Mouse (Mus musculus) ES-E14 (cell line): ENCODE results near the gene Invs. TPM values are rescaled to one million over a fixed set of nuclear protein-coding genes. Genes with fewer than 3 reads are reported as not detected.

Source experiments
- DNase-seq: peaks from one replicate; pipeline ENCODE4 v3.0.0-alpha.2; 2013; ENCODE audit warnings: low read depth, low spot score
- H3K27ac ChIP-seq: 2 replicates; pipeline ENCODE4 v1.5.1; 2012; ENCODE audit warnings: low read depth, mild to moderate bottlenecking, low read length, moderate library complexity, mixed read lengths; ENCODE audit not compliant: poor library complexity, insufficient read depth, severe bottlenecking
- H3K36me3 ChIP-seq: 2 replicates; pipeline ENCODE4 v1.6.1; 2012; ENCODE audit warnings: mild to moderate bottlenecking, low read length, moderate library complexity, mixed read lengths; ENCODE audit not compliant: control insufficient read depth, poor library complexity, insufficient read depth, severe bottlenecking
- H3K4me1 ChIP-seq, 2 experiments: fragments of 150-350 bp in 1 of 2; sonication (generic) in 1 of 2; 2 replicates each; pipeline ENCODE4 v1.6.1; 2012; ENCODE audit warnings: low read length in 2 of 2, mild to moderate bottlenecking in 1 of 2, mixed read lengths in 1 of 2; ENCODE audit not compliant: control insufficient read depth in 2 of 2, insufficient read depth in 2 of 2, poor library complexity in 1 of 2
- H3K4me3 ChIP-seq, 2 experiments: fragments of 150-350 bp in 1 of 2; sonication (generic) in 1 of 2; 2 replicates each; pipeline ENCODE4 v1.5.1; 2012; ENCODE audit warnings: low read length in 2 of 2, low read depth in 1 of 2, mild to moderate bottlenecking in 1 of 2, mixed read lengths in 1 of 2; ENCODE audit not compliant: insufficient read depth in 1 of 2, poor library complexity in 1 of 2, severe bottlenecking in 1 of 2
- H3K9ac ChIP-seq: 2 replicates; pipeline ENCODE4 v1.6.1; 2012; ENCODE audit warnings: low read depth, mild to moderate bottlenecking, low read length, mixed read lengths; ENCODE audit not compliant: poor library complexity, insufficient read depth, severe bottlenecking
- H3K9me3 ChIP-seq: fragments of 150-350 bp; sonication (generic); 2 replicates; pipeline ENCODE4 v1.6.1; 2012; ENCODE audit warnings: low read depth, mild to moderate bottlenecking, low read length; ENCODE audit not compliant: control insufficient read depth, insufficient read depth
- CHD2 ChIP-seq: IDR thresholded peaks from 2 replicates; pipeline ENCODE4 v1.6.1; 2014; ENCODE audit warnings: mild to moderate bottlenecking, low read depth, low read length, inconsistent platforms
- HCFC1 ChIP-seq: IDR thresholded peaks from 2 replicates; pipeline ENCODE4 v1.6.1; 2012; ENCODE audit warnings: low read length, inconsistent platforms, borderline replicate concordance; ENCODE audit not compliant: insufficient read depth
- MAFK ChIP-seq: IDR thresholded peaks from 2 replicates; pipeline ENCODE4 v1.6.1; 2014; ENCODE audit warnings: mild to moderate bottlenecking, low read depth, low read length, inconsistent platforms; ENCODE audit not compliant: insufficient read depth
- ZC3H11A ChIP-seq: IDR thresholded peaks from 2 replicates; pipeline ENCODE4 v1.6.1; 2012; ENCODE audit warnings: low read depth, mild to moderate bottlenecking, inconsistent platforms, low read length, borderline replicate concordance
- ZNF384 ChIP-seq: IDR thresholded peaks from 2 replicates; pipeline ENCODE4 v1.6.1; 2012; ENCODE audit warnings: low read depth, low read length, inconsistent platforms
- in situ Hi-C, 2 experiments: fragments of 600-800 bp; cut with MboI; formaldehyde crosslinking; loops; one replicate each; pipeline ENCODE4 v1.15.1; 2025; ENCODE audit warnings: low sequenced_read_pairs in 2 of 2, inconsistent platforms in 1 of 2; ENCODE audit not compliant: unreplicated experiment in 2 of 2
- total RNA-seq: library from RNA; depleted of rRNA; stranded (reverse); fragments of 300-350 nt; gene quantifications from 2 replicates; pipeline ENCODE4 v1.2.3, GENCODE M21; 2012

The Invs gene
- total RNA-seq, 1 experiment = 3.6 TPM

- H3K9ac ChIP-seq = no peak overlapping the region
- no peak overlapping the region for H3K27ac ChIP-seq
- H3K36me3 ChIP-seq = peaks cover 13% of the 10 kb centered on the region
- in situ Hi-C loops = no loop called here
- H3K4me1 ChIP-seq = peaks cover 0 to 13% of the 10 kb centered on the region in 2 experiments; a peak in 2 of 4 replicates
- no peak for TF ChIP-seq CHD2
- TF ChIP-seq ZC3H11A = no peak
- no peak for TF ChIP-seq MAFK
- no peak for TF ChIP-seq HCFC1
- TF ChIP-seq ZNF384 = no peak
- no peaks in the 10 kb centered on the region for H3K9me3 ChIP-seq
- no peak overlapping the region for H3K4me3 ChIP-seq
- no peak for DNase-seq
Observed at GRCm38 (mm10) chr4:48422633-48423032, 143.1 kb downstream of the Invs start.

DNA sequence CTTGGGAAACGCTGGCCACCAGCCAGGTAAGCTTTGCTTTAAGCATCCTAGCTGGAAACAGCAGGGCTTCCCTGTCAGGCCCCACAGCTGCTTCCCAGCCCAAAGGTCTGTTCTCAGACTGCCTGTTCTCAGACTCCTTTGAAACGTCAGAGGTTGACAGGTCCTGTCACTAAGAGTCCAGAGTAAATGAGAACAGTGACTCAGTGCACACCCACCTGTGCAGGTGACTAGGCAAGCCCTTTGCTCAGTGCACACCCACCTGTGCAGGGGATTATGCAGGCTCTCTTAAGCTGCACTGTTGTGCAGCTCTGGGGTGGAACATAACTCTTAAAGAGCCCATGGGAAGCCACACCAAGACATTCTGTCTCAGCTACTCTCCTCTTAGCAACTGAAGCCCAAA, 144.2 kb downstream of the Invs start:
- Histone ChIP-seq H3K4me3 (no peak overlapping the region), H3K4me1 (peaks cover 0 to 13% of the 10 kb centered on the region in 2 experiments; a peak in 2 of 4 replicates), H3K9me3 (no peaks in the 10 kb centered on the region), H3K27ac (no peak overlapping the region), H3K36me3 (peaks cover 13% of the 10 kb centered on the region), H3K9ac (no peak overlapping the region)
- DNase-seq = no peak
- in situ Hi-C loops = no loop called here
- TF ChIP-seq MAFK (no peak), HCFC1 (no peak), ZNF384 (no peak), ZC3H11A (no peak), CHD2 (no peak)

GRCm38 (mm10) chr4:48427413-48427812, 147.9 kb downstream of the Invs start:
- H3K4me3 ChIP-seq = no peak overlapping the region
- no peak overlapping the region for H3K9ac ChIP-seq
- H3K9me3 ChIP-seq = no peaks in the 10 kb centered on the region
- H3K4me1 ChIP-seq = peaks cover 0 to 11% of the 10 kb centered on the region in 2 experiments; a peak in 2 of 4 replicates
- H3K27ac ChIP-seq = no peak overlapping the region
- peaks cover 27% of the 10 kb centered on the region for H3K36me3 ChIP-seq
- in situ Hi-C loops = no loop called here
- TF ChIP-seq MAFK = no peak
- no peak for TF ChIP-seq CHD2
- no peak for TF ChIP-seq ZC3H11A
- TF ChIP-seq ZNF384 = no peak
- no peak for TF ChIP-seq HCFC1
- no peak for DNase-seq

DNA sequence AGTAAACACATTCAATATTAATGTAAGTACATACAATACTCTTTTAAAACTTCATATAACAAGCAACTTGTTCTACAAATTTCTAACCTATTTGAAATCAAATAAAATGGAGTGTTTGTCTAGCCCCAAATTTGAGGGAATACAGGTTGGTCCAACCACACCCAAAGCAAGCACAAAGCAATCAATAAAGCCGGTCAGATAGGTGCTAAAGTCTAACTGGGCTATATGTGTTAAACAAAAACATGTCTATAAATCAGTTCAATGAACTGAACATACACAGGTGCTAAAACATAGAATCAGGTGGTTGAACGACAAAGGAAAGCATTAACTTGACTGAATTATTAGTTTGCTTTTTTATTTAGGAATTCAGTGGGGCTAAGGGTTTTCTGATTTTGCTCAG, 148.5 kb downstream of the Invs start:
- no peak for TF ChIP-seq HCFC1
- TF ChIP-seq CHD2 = no peak
- no peak for TF ChIP-seq ZNF384
- TF ChIP-seq ZC3H11A = no peak
- no peak for TF ChIP-seq MAFK

DNA sequence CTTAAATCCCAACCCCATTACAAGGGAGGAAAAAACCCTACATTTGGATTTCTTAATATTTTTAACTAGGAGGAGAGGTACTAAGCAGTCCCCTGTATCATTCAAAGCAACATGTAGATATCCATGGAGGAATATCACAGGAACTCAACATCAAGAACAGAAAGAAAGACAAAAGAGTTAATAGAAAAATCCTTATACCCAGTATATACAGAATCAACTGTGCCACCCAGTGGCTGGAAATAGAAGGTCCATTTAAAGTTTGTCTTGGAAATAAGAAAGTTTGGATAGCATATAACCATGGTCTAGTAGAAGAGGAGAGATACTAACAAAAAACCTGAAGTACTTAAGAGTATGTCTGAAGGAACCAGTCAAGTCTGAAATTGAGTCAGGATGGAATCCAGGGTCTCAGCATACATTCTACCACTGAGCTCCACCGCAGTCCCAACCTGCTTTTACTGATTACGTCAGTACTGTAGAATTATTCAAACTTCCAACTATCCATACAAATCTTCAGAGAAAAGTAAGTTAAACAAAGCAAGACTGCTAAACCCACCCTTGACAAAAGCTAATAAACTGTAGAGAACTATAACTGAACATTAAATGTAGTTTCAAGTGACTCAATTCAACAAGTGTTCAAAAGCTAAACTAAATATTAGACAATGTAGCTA, 174.7 kb downstream of the Invs start:
- no peaks in the 10 kb centered on the region for H3K4me1 ChIP-seq
- no peak overlapping the region for H3K27ac ChIP-seq
- peaks cover 18% of the 10 kb centered on the region for H3K36me3 ChIP-seq
- H3K9me3 ChIP-seq = no peaks in the 10 kb centered on the region
- DNase-seq = no peak
- no peak overlapping the region for H3K4me3 ChIP-seq
- in situ Hi-C loops = loop anchor here (25.0 kb wide), 2 partner anchors 108 to 1183 kb away; partner anchors contain the start of gene Rnf20 (in 1 of the 2)
- TF ChIP-seq ZNF384 = no peak
- no peak overlapping the region for H3K9ac ChIP-seq

More for the DNA sequence above, 148.5 kb downstream of the Invs start:
- H3K9me3 ChIP-seq = no peaks in the 10 kb centered on the region
- no peak for DNase-seq
- no peak overlapping the region for H3K4me3 ChIP-seq
- H3K9ac ChIP-seq = no peak overlapping the region
- H3K27ac ChIP-seq = no peak overlapping the region
- H3K4me1 ChIP-seq = peaks cover 0 to 11% of the 10 kb centered on the region in 2 experiments; a peak in 2 of 4 replicates
- peaks cover 34% of the 10 kb centered on the region for H3K36me3 ChIP-seq
- in situ Hi-C loops = no loop called here
